Mouse (Mus musculus) hindbrain, embryonic 10.5 days (tissue): Measurements from ENCODE around the gene Sf3a2. TPM values are rescaled to one million over a fixed set of nuclear protein-coding genes. Genes with fewer than 3 reads are reported as not detected.
"Not testable (repeated sequence)": the region's sequence is repeated elsewhere in the genome, so short reads cannot be mapped to it uniquely, and the experiment has no call there.

Experiments used
- DNase-seq: peaks from one replicate; pipeline ENCODE4 v3.0.0-alpha.2; 2017; ENCODE audit warnings: low spot score
- H3K27ac ChIP-seq: fragments of 300-500 bp; sonication (generic); 2 replicates; pipeline ENCODE4 v1.5.1; 2016; ENCODE audit warnings: mild to moderate bottlenecking, moderate library complexity
- H3K27me3 ChIP-seq: fragments of 300-500 bp; sonication (generic); 2 replicates; pipeline ENCODE4 v1.6.1; 2016; ENCODE audit warnings: mild to moderate bottlenecking; ENCODE audit not compliant: poor library complexity, insufficient read depth, severe bottlenecking
- H3K36me3 ChIP-seq: fragments of 300-500 bp; sonication (generic); 2 replicates; pipeline ENCODE4 v1.6.1; 2016; ENCODE audit warnings: mild to moderate bottlenecking, moderate library complexity
- H3K4me1 ChIP-seq: fragments of 300-500 bp; sonication (generic); replicated peaks from 2 replicates; pipeline ENCODE4 v1.6.1; 2016; ENCODE audit warnings: mild to moderate bottlenecking
- H3K4me3 ChIP-seq: fragments of 300-500 bp; sonication (generic); 2 replicates; pipeline ENCODE4 v1.5.1; 2016; ENCODE audit warnings: mild to moderate bottlenecking, moderate library complexity
- H3K9me3 ChIP-seq: fragments of 300-500 bp; sonication (generic); 2 replicates; pipeline ENCODE4 v1.6.1; 2016; ENCODE audit warnings: mild to moderate bottlenecking, moderate library complexity
- WGBS: fragments of 180-500 bp; shearing (Covaris S2); methylation state at CpG from one replicate; pipeline ENCODE4 v1.1.7; 2016; 5-methylcytosine and 5-hydroxymethylcytosine counted together
- polyA plus RNA-seq: library from polyadenylated mRNA; unstranded; fragments of >200 nt; fragmentation: Nextera tagmentation; extraction: Ambion mirVana; gene quantifications from 2 replicates; pipeline ENCODE4 v1.2.1, GENCODE M21; 2016

Gene Sf3a2
- polyA plus RNA-seq, 1 experiment from 2014 or later, result 119 TPM

- DNase-seq, result no peak
- H3K27me3 ChIP-seq, result no peaks in the 10 kb centered on the region
- H3K4me3 ChIP-seq, result no peak overlapping the region
- H3K36me3 ChIP-seq, result peaks cover 13% of the 10 kb centered on the region
- 69% methylated on average over 8 of the region's 8 CpGs for WGBS
- H3K9me3 ChIP-seq, result no peaks in the 10 kb centered on the region
- H3K27ac ChIP-seq, result no peak overlapping the region
- H3K4me1 ChIP-seq, result peaks cover 22% of the 10 kb centered on the region
Observed at GRCm38 (mm10) chr10:80823847-80824643, 26.0 kb downstream of the Sf3a2 start.

GRCm38 (mm10) chr10:80824827-80825226 lies 26.8 kb downstream of the Sf3a2 start:
- H3K27ac ChIP-seq, result no peak overlapping the region
- H3K9me3 ChIP-seq, result no peaks in the 10 kb centered on the region
- no peak for DNase-seq
- 77% methylated on average over 2 of the region's 2 CpGs for WGBS
- H3K4me3 ChIP-seq, result no peak overlapping the region
- peaks cover 21% of the 10 kb centered on the region for H3K36me3 ChIP-seq
- no peaks in the 10 kb centered on the region for H3K27me3 ChIP-seq
- H3K4me1 ChIP-seq, result peaks cover 30% of the 10 kb centered on the region

GRCm38 (mm10) chr10:80826151-80827062 lies 28.4 kb downstream of the Sf3a2 start, which contains the start of gene Oaz1:
Gene Oaz1, plus strand, starts transcription at chr10:80826656.
- no peaks in the 10 kb centered on the region for H3K9me3 ChIP-seq
- H3K27me3 ChIP-seq, result no peaks in the 10 kb centered on the region
- H3K36me3 ChIP-seq, result peaks cover 31% of the 10 kb centered on the region
- WGBS, result under 1% methylated on average over 82 of the region's 82 CpGs
- H3K4me3 ChIP-seq, result peak within 1 kb of the TSS; percentile 89
- peaks cover 45% of the 10 kb centered on the region for H3K4me1 ChIP-seq
- peak; percentile 99 for DNase-seq
- H3K27ac ChIP-seq, result peak within 1 kb of the TSS; percentile 97

DNA sequence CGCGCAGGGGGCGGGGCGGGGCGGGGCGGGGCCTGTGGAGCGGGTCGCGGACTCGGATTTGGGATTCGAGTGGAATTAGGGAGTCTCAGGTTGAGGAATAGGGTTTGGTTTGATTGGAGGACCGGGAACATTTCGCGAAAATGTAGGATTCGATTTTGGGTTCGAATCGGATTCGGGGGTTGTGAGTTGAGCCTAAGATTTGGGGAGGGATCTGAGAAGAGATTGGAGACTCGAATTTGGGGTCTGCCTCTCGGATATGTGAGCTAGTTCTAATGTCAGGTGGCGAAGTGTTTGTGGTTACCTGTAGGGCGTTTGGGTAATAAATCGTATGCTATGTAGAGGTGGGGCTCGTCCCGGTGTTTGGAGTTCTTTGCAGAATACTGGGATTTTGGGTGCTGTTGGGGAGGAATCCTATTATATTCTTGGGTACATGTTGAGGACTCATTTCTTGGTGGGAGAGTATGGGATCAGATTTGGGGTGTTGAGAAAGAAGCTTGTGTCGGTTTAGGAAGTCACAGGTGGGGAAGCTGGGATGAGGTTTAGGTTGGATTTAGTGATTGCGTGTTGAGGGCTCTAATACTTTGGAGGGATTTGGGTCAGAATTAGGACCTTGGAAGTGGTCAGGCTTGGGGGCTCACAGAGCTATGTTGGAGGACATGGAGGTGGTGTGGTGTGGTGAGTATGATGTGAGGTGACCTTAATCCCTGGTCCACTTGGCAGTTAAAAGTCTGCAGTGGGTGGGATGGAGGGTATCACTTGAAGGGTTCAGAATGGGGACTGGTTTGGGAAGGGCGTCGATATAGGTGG lies 29.3 kb downstream of the Sf3a2 start:
- Histone ChIP-seq H3K4me3 (peak overlapping the region; percentile 89), H3K4me1 (peaks cover 53% of the 10 kb centered on the region), H3K36me3 (peaks cover 31% of the 10 kb centered on the region), H3K27me3 (no peaks in the 10 kb centered on the region), H3K9me3 (no peaks in the 10 kb centered on the region), H3K27ac (peak overlapping the region; percentile 97)
- 9% methylated on average over 29 of the region's 29 CpGs for WGBS
- DNase-seq, result no peak

GRCm38 (mm10) chr10:80827870-80828420 lies 29.9 kb downstream of the Sf3a2 start:
- DNase-seq, result no peak
- peaks cover 60% of the 10 kb centered on the region for H3K4me1 ChIP-seq
- no peaks in the 10 kb centered on the region for H3K9me3 ChIP-seq
- H3K27ac ChIP-seq, result peak overlapping the region; percentile 97; the same call in 1 of the 2 replicates
- H3K36me3 ChIP-seq, result peaks cover 31% of the 10 kb centered on the region
- peak overlapping the region; percentile 89 for H3K4me3 ChIP-seq
- peaks cover 2% of the 10 kb centered on the region for H3K27me3 ChIP-seq
- WGBS, result 89% methylated on average over 10 of the region's 10 CpGs

DNA sequence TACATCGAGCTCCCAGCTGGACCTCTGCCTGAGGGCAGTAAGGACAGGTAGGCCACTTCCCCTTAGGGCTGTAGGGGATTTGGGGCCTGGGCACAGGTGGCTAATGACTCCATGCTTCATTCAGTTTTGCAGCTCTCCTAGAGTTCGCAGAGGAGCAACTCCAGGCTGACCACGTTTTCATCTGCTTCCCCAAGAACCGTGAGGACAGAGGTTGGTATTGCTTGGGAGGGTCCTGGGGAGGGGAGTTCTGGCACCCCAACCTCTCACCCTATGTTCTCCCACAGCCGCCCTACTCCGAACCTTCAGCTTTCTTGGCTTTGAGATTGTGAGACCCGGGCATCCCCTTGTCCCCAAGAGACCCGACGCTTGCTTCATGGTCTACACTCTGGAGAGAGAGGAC lies 30.6 kb downstream of the Sf3a2 start:
- peaks cover 66% of the 10 kb centered on the region for H3K4me1 ChIP-seq
- peak overlapping the region; percentile 89 for H3K4me3 ChIP-seq
- 92% methylated on average over 9 of the region's 9 CpGs for WGBS

DNA sequence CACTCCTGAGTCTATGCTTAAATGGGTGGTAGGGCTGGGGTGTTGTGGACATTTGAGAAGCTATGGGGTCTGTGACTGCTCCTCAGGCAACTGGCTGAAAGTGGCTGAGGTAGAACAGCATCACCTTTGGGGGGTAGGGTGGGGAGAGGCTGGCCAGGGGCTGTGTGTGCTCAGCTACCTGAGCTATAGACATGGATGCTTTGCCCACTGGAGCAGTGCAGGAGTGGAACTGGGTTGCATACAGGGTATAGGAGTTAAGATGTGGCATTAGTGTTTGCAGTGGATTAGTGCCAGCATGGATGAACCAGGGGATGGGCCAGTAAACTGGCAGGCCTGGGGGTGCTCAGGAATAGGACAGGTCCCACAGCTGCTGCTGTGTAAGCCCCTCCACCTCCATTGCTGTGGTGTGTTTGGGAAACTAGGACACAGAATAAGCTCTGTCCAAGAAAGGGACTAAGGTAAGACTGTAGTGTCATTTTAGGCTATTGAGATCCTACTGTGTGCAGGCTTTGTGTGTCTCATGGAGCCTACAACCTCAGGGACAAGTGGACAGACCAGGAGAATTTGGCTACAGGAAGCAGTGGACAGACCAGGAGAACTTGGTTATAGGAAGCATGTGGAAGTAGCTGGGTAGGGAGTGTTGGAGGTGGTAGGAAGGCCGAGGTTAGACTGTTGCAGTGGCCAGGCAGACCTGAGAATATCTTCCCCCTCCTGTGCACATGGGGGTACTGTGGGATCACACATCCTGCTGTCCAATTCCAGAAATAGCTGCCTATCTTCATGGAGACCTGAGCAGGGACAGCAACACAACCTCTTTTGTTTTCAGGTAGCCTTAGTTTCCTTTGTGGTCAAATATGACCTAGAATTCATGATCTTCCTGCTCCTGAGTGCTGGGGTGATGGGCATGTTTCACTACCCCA lies 31.6 kb downstream of the Sf3a2 start:
- peaks cover 19% of the 10 kb centered on the region for H3K27me3 ChIP-seq
- 0 out of 2 replicates have a peak overlapping the region, but pooled peaks have one; percentile 9 for H3K4me3 ChIP-seq
- no peak overlapping the region for H3K27ac ChIP-seq
- peaks cover 66% of the 10 kb centered on the region for H3K4me1 ChIP-seq
- peaks cover 31% of the 10 kb centered on the region for H3K36me3 ChIP-seq
- no peak for DNase-seq
- peaks cover 5% of the 10 kb centered on the region; the same call in 1 of the 2 replicates for H3K9me3 ChIP-seq
- WGBS, result 69% methylated on average over 1 of the region's 1 CpGs

More for the DNA sequence above, 30.6 kb downstream of the Sf3a2 start:
- H3K9me3 ChIP-seq, H3K27me3 ChIP-seq, DNase-seq, H3K27ac ChIP-seq: not testable (repeated sequence)
- H3K36me3 ChIP-seq, result peaks cover 31% of the 10 kb centered on the region

DNA sequence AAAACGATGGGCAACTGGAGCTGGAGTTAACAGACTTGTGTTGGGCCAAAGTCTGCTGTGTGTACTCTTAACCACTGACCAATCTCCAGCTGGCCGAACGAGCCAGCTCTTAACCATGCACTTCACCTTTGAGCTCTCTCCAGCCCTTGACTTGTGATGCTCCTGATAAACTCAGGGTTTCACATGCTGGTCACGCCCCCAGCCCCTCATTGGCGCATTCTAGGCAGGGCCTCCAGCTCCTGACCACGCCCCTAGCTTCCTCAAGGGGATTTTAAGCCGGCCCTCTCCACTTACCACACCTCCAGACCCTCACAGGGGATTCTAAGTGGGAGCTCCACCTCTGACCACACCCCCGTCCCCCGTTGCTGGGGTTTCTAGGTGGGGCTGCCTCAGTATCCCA lies 33.1 kb downstream of the Sf3a2 start:
- Histone ChIP-seq H3K9me3 (peaks cover 10% of the 10 kb centered on the region; the same call in 1 of the 2 replicates), H3K36me3 (peaks cover 31% of the 10 kb centered on the region), H3K4me1 (peaks cover 73% of the 10 kb centered on the region), H3K4me3 (peak overlapping the region; percentile 26; the same call in 1 of the 2 replicates), H3K27ac (no peak overlapping the region), H3K27me3 (peaks cover 34% of the 10 kb centered on the region)
- DNase-seq, result peak; percentile 77
- WGBS, result 4% methylated on average over 9 of the region's 9 CpGs

DNA sequence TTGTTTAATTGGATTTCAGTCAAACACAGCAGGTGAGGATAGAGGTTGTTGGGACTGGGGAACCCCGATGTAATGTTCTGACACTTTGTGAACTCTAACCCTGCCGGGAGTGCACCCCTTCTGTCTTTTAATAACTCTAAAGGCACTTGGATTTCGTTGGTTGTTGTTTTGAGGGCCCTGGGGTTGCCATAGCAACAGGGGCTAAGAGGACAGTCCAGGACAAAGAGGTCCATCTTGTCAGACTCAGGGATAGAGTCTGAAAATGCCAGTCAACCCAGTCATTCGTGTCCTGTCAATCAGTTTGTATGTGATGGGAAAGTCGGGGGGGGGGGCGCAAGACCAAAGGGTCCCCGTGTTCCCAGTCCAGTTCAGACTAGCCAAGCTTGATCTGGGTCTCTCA lies 34.8 kb downstream of the Sf3a2 start:
- H3K4me1 ChIP-seq, result peaks cover 80% of the 10 kb centered on the region
- H3K27ac ChIP-seq, result no peak overlapping the region; the same call in 1 of the 2 replicates
- peaks cover 10% of the 10 kb centered on the region; the same call in 1 of the 2 replicates for H3K9me3 ChIP-seq
- peaks cover 29% of the 10 kb centered on the region for H3K36me3 ChIP-seq
- peaks cover 51% of the 10 kb centered on the region for H3K27me3 ChIP-seq
- H3K4me3 ChIP-seq, result no peak overlapping the region
- DNase-seq, result peak; percentile 33
- WGBS, result 43% methylated on average over 7 of the region's 7 CpGs

DNA sequence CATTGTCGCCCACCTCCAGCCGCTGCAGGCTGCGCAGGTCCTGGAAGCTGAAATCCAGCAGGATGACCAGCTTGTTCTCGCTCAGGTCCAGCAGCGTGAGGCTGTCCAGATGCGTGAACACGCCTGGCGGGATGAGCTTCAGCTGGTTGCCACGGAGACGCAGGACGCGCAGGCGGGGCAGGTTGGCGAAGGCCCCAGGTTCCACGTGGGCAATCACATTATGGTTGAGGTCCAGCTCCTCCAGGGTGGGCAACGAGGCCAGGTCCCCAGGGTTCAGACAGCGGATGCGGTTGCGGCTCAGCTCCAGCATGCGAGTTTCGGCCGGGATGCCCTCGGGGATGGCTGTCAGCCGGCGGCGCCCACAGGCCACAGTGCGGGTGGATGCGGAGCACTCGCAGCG lies 37.6 kb downstream of the Sf3a2 start:
- DNase-seq, result no peak
- 53% methylated on average over 30 of the region's 30 CpGs for WGBS
- peaks cover 2% of the 10 kb centered on the region for H3K36me3 ChIP-seq
- peak overlapping the region; percentile 18; the same call in 1 of the 2 replicates for H3K4me3 ChIP-seq
- H3K27ac ChIP-seq, result no peak overlapping the region
- peaks cover 75% of the 10 kb centered on the region for H3K4me1 ChIP-seq
- peaks cover 10% of the 10 kb centered on the region; the same call in 1 of the 2 replicates for H3K9me3 ChIP-seq
- H3K27me3 ChIP-seq, result peaks cover 61% of the 10 kb centered on the region

DNA sequence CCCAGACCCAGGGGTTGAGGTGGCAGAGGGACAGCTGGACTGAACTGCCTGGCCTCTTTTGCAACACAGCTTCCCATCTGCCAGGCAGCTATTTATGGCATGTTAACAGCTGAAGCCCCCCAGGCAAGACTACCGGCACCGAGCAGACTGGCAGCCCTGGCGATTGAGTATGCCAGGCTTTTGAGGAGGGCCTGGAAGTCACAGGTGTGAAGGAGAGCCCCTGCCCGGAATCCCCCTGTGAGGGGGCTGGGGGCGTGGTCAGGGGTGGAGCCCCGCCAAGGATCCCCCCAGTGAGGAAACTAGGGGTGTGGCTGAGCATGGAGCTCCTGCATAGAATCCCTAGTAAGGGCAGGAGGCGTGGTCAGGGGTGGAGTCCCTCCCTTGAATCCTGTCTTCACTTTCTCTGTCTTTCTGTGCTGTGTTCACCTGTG lies 39.0 kb downstream of the Sf3a2 start:
- Histone ChIP-seq H3K36me3 (no peaks in the 10 kb centered on the region), H3K27me3 (peaks cover 75% of the 10 kb centered on the region), H3K27ac (no peak overlapping the region), H3K9me3 (peaks cover 10% of the 10 kb centered on the region; the same call in 1 of the 2 replicates), H3K4me1 (peaks cover 76% of the 10 kb centered on the region), H3K4me3 (no peak overlapping the region)
- no peak for DNase-seq
- 54% methylated on average over 7 of the region's 7 CpGs for WGBS
